Mouse (Mus musculus) limb, embryonic 14.5 days (tissue): ENCODE measurements around the gene Stat1. TPM values are rescaled to one million over a fixed set of nuclear protein-coding genes. Genes with fewer than 3 reads are reported as not detected.

ENCODE experiments used
- ATAC-seq: fragments of 200-750 bp; cut with Nextera tagmentation; 2 replicates; pipeline ENCODE4 v1.8.0; 2017; ENCODE audit warnings: low read depth, moderate number of reproducible peaks, moderate TSS enrichment; ENCODE audit not compliant: low FRiP score
- DNase-seq: peaks from one replicate; pipeline ENCODE4 v3.0.0-alpha.2; 2015; ENCODE audit warnings: low spot score
- H3K27ac ChIP-seq: fragments of 300-500 bp; sonication (generic); replicated peaks from 2 replicates; pipeline ENCODE4 v1.5.1; 2014; ENCODE audit warnings: low read depth, mild to moderate bottlenecking, low read length, moderate library complexity, mixed read lengths
- H3K27me3 ChIP-seq: fragments of 300-500 bp; sonication (generic); 2 replicates; pipeline ENCODE4 v1.6.1; 2014; ENCODE audit warnings: low read length, mixed read lengths; ENCODE audit not compliant: control insufficient read depth, insufficient read depth
- H3K36me3 ChIP-seq: fragments of 300-500 bp; sonication (generic); 2 replicates; pipeline ENCODE4 v1.6.1; 2014; ENCODE audit warnings: mild to moderate bottlenecking, low read length, moderate library complexity, mixed read lengths; ENCODE audit not compliant: control insufficient read depth, insufficient read depth
- H3K4me1 ChIP-seq: fragments of 300-500 bp; sonication (generic); 2 replicates; pipeline ENCODE4 v1.6.1; 2014; ENCODE audit warnings: antibody characterized with exemption, low read length, mixed read lengths; ENCODE audit not compliant: control insufficient read depth, insufficient read depth
- H3K4me2 ChIP-seq: fragments of 300-500 bp; sonication (generic); replicated peaks from 2 replicates; pipeline ENCODE4 v1.6.1; 2014; ENCODE audit warnings: low read depth, mild to moderate bottlenecking, low read length, moderate library complexity; ENCODE audit not compliant: severe bottlenecking
- H3K4me3 ChIP-seq: fragments of 300-500 bp; sonication (generic); replicated peaks from 2 replicates; pipeline ENCODE4 v1.5.1; 2014; ENCODE audit warnings: low read length
- H3K9ac ChIP-seq: fragments of 300-500 bp; sonication (generic); 2 replicates; pipeline ENCODE4 v1.6.1; 2014; ENCODE audit warnings: mild to moderate bottlenecking, low read depth, low read length, moderate library complexity; ENCODE audit not compliant: severe bottlenecking
- H3K9me3 ChIP-seq: fragments of 300-500 bp; sonication (generic); 2 replicates; pipeline ENCODE4 v1.6.1; 2016; ENCODE audit warnings: low read length; ENCODE audit not compliant: control insufficient read depth
- POLR2A ChIP-seq: fragments of 200-500 bp; IDR thresholded peaks from 2 replicates; pipeline ENCODE4 v1.8.0; 2012; ENCODE audit warnings: inconsistent platforms, mild to moderate bottlenecking, moderate library complexity, borderline replicate concordance; ENCODE audit not compliant: insufficient read depth, insufficient read length; ENCODE audit errors: extremely low read depth
- WGBS: fragments of 180-500 bp; shearing (Covaris S2); extraction: QIAGEN DNeasy Blood & Tissue Kit; methylation state at CpG from one replicate; pipeline ENCODE4 v1.1.7; 2014; 5-methylcytosine and 5-hydroxymethylcytosine counted together
- polyA plus RNA-seq, 2 experiments: library from polyadenylated mRNA; depleted of rRNA in 1 of 2; stranded (reverse) in 1 of 2; unstranded in 1 of 2; fragments of >200 nt; fragmentation: Nextera tagmentation in 1 of 2; extraction: Ambion mirVana in 1 of 2; gene quantifications; 2 replicates each; pipeline versions ENCODE4 v1.2.1 to v1.2.3; 2012 to 2014

Stat1 gene
- polyA plus RNA-seq, 2 experiments: 12.9 to 20.6 TPM

- no peaks in the 10 kb centered on the region for H3K27me3 ChIP-seq
- ATAC-seq: no peak
- H3K27ac ChIP-seq: no peak overlapping the region
- no peak for TF ChIP-seq POLR2A
- H3K9me3 ChIP-seq: no peaks in the 10 kb centered on the region
- H3K4me1 ChIP-seq: 0 out of 2 replicates have a peak, but pooled peaks cover 5% of the 10 kb centered on the region
- peaks cover 21% of the 10 kb centered on the region; the same call in 1 of the 2 replicates for H3K36me3 ChIP-seq
- no peak overlapping the region for H3K4me3 ChIP-seq
- 96% methylated on average over 8 of the region's 8 CpGs for WGBS
- H3K9ac ChIP-seq: no peak overlapping the region
- DNase-seq: no peak
- no peak overlapping the region for H3K4me2 ChIP-seq
Observed at GRCm38 (mm10) chr1:52154890-52155289, 35.6 kb downstream of the Stat1 start.

- H3K9ac ChIP-seq: no peak overlapping the region
- ATAC-seq (no peak), DNase-seq (no peak)
- H3K9me3 ChIP-seq: no peaks in the 10 kb centered on the region
- H3K4me1 ChIP-seq: no peaks in the 10 kb centered on the region
- H3K4me2 ChIP-seq: no peak overlapping the region
- no peak for TF ChIP-seq POLR2A
- no peaks in the 10 kb centered on the region for H3K27me3 ChIP-seq
- no peak overlapping the region for H3K4me3 ChIP-seq
- 89% methylated on average over 10 of the region's 10 CpGs for WGBS
- H3K36me3 ChIP-seq: peaks cover 19% of the 10 kb centered on the region; the same call in 1 of the 2 replicates
- H3K27ac ChIP-seq: no peak overlapping the region
Observed at GRCm38 (mm10) chr1:52156351-52156750, 37.1 kb downstream of the Stat1 start.

- H3K4me2 ChIP-seq: no peak overlapping the region
- 98% methylated on average over 2 of the region's 2 CpGs for WGBS
Observed at GRCm38 (mm10) chr1:52158040-52158439, 38.8 kb downstream of the Stat1 start.

DNA sequence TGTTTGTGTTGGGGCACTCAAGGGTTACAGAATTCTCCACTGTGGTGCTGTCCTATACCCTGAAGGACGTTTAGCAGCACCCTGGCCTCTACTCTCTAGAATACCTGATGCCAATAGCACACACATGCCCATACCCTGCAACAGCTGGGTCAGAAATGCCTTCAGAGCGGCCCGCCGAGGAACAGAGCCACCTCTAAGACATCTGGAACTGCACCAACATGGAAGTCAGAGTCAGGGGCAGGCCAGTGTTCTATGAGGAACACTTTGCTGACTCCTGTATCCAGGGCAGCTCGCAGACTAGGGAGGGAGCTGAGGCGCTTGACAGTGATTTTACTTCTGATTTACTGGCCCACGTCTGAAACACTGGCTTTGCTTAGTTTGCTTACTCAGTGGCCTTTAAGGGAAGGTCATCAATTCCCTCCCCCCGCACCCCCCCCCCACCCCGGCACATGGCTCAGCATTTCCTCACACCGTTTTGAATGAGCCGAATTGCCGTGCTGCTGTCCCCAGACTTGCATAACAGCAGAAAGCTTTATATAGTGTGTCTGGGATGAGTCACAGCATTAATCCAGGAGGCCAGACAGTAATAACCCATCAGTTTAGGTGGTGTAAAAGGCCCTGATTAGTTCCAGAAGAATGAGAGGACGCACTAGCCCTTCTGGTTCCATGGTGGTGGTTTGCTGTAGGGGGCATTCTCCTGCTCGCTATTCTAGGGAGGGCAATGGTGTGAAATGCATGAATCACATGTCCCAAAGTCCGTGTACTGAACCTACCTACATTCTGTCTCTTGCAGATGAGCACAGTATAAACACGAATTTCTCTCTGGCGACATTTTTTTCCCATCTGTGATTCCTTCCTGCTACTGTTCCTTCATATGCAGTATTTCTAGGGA, 39.5 kb downstream of the Stat1 start:
- H3K27ac ChIP-seq: no peak overlapping the region
- H3K36me3 ChIP-seq: peaks cover 16% of the 10 kb centered on the region; the same call in 1 of the 2 replicates
- no peak overlapping the region for H3K4me2 ChIP-seq
- no peaks in the 10 kb centered on the region for H3K27me3 ChIP-seq
- no peak overlapping the region for H3K9ac ChIP-seq
- H3K4me1 ChIP-seq: no peaks in the 10 kb centered on the region
- no peaks in the 10 kb centered on the region for H3K9me3 ChIP-seq
- no peak for DNase-seq
- TF ChIP-seq POLR2A: no peak
- ATAC-seq: no peak
- no peak overlapping the region for H3K4me3 ChIP-seq
- WGBS: 63% methylated on average over 17 of the region's 17 CpGs

More at GRCm38 (mm10) chr1:52158040-52158439, 38.8 kb downstream of the Stat1 start:
- TF ChIP-seq POLR2A: no peak
- Histone ChIP-seq H3K27me3 (no peaks in the 10 kb centered on the region), H3K9me3 (no peaks in the 10 kb centered on the region), H3K9ac (no peak overlapping the region), H3K4me3 (no peak overlapping the region), H3K27ac (no peak overlapping the region), H3K36me3 (peaks cover 16% of the 10 kb centered on the region; the same call in 1 of the 2 replicates), H3K4me1 (no peaks in the 10 kb centered on the region)
- ATAC-seq (no peak), DNase-seq (no peak)

DNA sequence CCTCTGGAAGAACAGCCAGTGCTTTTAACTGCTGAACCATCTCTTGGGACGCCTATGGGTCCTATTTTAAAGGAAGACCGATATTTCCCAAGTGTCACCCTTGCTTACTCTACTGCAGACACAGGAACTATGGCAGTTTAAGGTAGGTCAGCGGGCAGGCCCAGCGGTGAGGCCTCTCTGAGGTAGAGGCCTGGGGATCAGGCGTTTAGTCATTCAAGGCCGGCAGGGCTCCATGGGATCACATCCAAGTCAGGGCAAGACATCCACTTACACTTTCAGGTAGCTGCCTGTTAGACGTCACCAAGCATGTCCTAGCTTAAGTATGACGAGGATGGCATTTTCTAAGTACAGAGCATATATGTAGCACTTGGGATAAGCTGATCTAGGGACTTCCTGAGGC, 41.9 kb downstream of the Stat1 start:
- no peak for DNase-seq
- no peak for TF ChIP-seq POLR2A

More for the DNA sequence above, 41.9 kb downstream of the Stat1 start:
- no peak overlapping the region for H3K9ac ChIP-seq
- no peak overlapping the region for H3K27ac ChIP-seq
- no peaks in the 10 kb centered on the region for H3K4me1 ChIP-seq
- ATAC-seq: no peak
- H3K9me3 ChIP-seq: no peaks in the 10 kb centered on the region
- H3K36me3 ChIP-seq: 0 out of 2 replicates have a peak, but pooled peaks cover 6% of the 10 kb centered on the region
- no peak overlapping the region for H3K4me2 ChIP-seq
- H3K4me3 ChIP-seq: no peak overlapping the region
- H3K27me3 ChIP-seq: no peaks in the 10 kb centered on the region
- 86% methylated on average over 8 of the region's 8 CpGs for WGBS
